Mouse (Mus musculus): ENCODE measurements at regions not wholly inside any gene's neighbourhood (a gene's known extent, or its start where the extent isn't known, plus 50 kb on each side); places are given as distances from the start of the nearest gene placed in this dataset.
A peak's percentile ranks its signal among the peaks of the same experiment; 100 is the strongest.

DNA sequence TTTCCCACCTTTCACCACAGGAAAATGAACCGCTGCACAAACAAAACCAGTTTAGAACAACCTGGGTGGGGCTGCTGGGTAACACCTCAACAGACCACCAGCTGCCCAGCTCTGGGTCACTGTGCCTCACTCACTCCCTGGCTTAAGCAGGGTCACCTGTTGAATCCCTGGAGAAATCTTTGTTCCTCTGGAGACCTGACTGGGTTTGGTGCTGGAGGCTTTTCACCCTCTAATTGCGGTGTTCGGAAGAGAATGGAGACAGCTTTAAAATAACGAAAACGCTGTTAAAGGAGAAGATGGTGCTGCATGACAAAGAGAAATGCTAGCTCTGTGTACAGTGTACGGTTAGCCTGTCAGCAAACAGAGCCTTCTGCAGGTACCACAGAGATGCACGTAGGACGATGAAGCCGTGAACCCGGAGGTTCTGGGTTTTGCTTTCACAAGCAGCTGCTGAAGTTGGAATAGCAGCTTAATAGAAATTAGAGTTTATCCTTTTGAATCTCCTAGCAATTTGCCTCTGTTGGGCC, 218.6 kb upstream of the Sp4 start:
- H3K4me3 ChIP-seq (replicated peaks), result no peak overlapping the region
- no peak overlapping the region for H3K4me2 ChIP-seq
- no peak overlapping the region for H3K9ac ChIP-seq
- ATAC-seq (ENCODE audit: insufficient read depth, low FRiP score, low read depth), result no peak
- H3K9me3 ChIP-seq, result no peaks in the 10 kb centered on the region
- no peaks in the 10 kb centered on the region for H3K27me3 ChIP-seq (replicated peaks)
- no peak overlapping the region for H3K27ac ChIP-seq
- H3K36me3 ChIP-seq, result no peaks in the 10 kb centered on the region
- no peaks in the 10 kb centered on the region for H3K4me1 ChIP-seq
- 52% methylated on average over 10 of the region's 10 CpGs for WGBS

DNA sequence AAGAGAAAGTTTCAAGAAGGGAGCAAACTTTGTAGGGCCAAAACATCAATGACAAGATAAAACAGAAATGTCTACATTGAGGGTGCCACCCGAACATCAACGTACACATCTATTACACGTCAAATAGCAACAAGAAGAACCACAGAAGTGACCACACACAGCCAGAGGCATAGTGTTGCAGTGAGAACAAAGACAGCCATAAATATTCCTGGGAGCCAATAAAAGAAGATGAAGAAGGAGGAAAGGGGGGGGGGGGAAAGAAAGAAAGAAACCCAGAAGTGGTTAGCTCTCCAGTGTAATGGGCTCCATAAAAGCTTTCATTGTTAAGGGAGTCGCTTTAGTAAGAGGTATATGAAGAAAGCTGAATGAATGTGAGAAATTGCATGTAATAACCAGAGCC, 209.7 kb upstream of the Sp4 start:
- Histone ChIP-seq H3K4me2 (no peak overlapping the region), H3K27ac (no peak overlapping the region), H3K9ac (no peak overlapping the region), H3K27me3 (replicated peaks) (no peaks in the 10 kb centered on the region), H3K9me3 (no peaks in the 10 kb centered on the region), H3K4me3 (replicated peaks) (no peak overlapping the region), H3K36me3 (no peaks in the 10 kb centered on the region), H3K4me1 (no peaks in the 10 kb centered on the region)
- no peak for ATAC-seq (ENCODE audit: insufficient read depth, low FRiP score, low read depth)
- WGBS, result 57% methylated on average over 4 of the region's 4 CpGs

DNA sequence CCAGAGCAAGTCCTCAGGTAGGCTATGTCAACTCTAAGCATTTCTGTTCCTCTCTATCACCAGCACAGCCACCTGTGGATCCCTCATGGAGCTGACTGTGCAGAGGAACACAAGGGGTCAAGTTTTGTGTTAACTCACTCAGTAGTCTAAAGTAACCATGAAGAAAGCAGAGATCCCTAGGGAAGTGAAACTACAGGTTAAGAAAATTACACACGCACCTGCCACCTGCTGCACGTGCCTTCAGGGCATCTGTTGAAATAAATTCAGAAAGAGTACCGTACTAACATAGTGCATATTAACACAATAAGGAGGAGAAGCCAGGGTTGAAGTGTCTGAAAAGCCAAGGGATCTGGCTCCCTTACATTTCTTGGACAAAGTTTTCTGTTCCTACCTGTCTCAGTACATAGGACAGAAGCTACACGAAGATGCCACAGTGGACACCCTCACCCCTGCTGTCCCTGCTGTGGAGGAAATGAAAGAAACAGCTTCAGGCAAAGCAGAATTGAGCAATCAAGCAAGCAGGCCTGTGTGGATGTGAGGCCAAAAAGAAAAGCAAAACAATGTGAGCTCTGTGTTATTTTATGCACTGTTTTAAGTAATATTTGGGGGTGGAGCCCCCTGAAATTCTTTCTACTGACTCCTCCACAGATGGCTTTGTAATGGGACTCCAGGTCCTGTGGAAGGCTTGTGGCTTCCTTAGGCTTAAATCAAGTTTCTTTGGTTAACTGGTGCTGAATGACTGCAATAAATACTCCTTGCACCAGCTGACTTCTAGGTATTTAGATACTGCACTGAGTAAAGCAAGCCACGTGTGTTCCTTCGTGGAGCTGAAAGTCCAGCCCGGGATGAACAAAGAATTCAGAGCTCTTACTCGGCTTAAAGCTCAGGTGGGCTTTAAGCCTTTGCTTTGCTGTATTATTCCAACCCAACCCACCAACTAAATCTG, 208.0 kb upstream of the Sp4 start:
- Histone ChIP-seq H3K27ac (no peak overlapping the region), H3K9me3 (no peaks in the 10 kb centered on the region), H3K4me2 (no peak overlapping the region), H3K36me3 (no peaks in the 10 kb centered on the region), H3K9ac (no peak overlapping the region), H3K4me3 (replicated peaks) (no peak overlapping the region), H3K27me3 (replicated peaks) (no peaks in the 10 kb centered on the region), H3K4me1 (no peaks in the 10 kb centered on the region)
- 79% methylated on average over 8 of the region's 8 CpGs for WGBS
- no peak for ATAC-seq (ENCODE audit: insufficient read depth, low FRiP score, low read depth)

DNA sequence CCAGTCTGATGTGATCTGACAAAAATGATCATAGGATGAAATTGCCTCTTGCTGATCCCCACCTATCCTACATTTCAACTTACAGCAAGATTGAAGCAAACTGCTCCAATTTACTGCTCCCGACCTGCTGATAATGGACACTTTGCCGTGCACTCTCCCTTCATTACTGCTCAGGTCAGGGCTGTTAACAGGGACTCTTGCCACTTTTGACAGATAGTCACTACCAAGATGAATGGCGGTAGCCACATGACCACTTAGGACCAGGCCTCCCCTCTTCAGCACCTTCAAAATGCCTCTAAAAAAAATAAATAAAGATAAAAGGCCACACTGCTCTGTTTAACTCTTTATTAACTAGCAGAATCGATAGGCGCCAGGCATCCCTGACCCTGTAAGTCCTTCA, 199.2 kb upstream of the Sp4 start:
- no peaks in the 10 kb centered on the region for H3K27me3 ChIP-seq (replicated peaks)
- WGBS, result 18% methylated on average over 5 of the region's 5 CpGs
- no peaks in the 10 kb centered on the region for H3K4me1 ChIP-seq
- no peak overlapping the region for H3K9ac ChIP-seq
- no peak for ATAC-seq (ENCODE audit: insufficient read depth, low FRiP score, low read depth)
- H3K4me2 ChIP-seq, result no peak overlapping the region
- no peak overlapping the region for H3K27ac ChIP-seq
- no peak overlapping the region for H3K4me3 ChIP-seq (replicated peaks)
- H3K9me3 ChIP-seq, result no peaks in the 10 kb centered on the region
- H3K36me3 ChIP-seq, result no peaks in the 10 kb centered on the region

DNA sequence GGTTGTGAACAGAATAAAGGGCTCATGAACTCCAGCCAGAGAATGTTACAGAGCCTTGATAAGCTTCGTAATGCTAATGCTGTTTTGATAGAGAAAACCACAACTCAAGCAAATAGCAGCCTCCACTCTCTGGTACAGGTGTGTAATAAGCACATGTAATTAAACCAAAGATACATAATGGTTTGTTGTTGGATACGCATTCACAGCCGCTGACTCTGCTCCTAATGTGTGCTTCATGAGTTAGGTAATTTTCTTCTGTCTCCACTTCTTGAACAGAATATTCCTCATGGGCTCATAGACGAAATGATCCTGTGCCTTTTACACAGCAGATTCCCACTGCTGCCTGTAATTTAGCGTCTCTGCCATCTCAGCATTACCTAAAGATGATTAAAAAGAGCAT, 186.8 kb upstream of the Sp4 start:
- H3K9me3 ChIP-seq, result no peaks in the 10 kb centered on the region
- ATAC-seq (ENCODE audit: insufficient read depth, low FRiP score, low read depth), result no peak
- H3K4me3 ChIP-seq (replicated peaks), result no peak overlapping the region
- no peaks in the 10 kb centered on the region for H3K4me1 ChIP-seq
- no peak overlapping the region for H3K9ac ChIP-seq
- H3K27ac ChIP-seq, result no peak overlapping the region
- no peak overlapping the region for H3K4me2 ChIP-seq
- no peaks in the 10 kb centered on the region for H3K36me3 ChIP-seq
- WGBS, result 74% methylated on average over 5 of the region's 5 CpGs
- H3K27me3 ChIP-seq (replicated peaks), result no peaks in the 10 kb centered on the region

DNA sequence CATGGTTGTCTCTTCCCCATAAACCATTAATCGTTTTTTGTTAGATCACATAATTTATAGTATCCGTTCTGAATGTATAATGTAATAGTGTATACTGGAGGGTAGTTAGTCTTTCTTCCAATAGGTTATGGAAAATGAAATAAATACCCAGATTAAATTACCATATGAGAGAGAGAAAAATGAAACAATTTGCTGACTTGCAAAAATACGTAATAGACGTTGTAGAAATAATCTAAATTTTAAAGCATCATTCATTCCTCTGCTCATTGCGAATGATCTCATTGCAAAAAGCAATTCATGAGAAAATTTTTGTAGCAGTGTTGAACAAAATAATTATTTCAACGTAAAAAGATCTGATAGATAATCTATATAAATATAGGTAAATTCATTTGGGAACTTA, 185.2 kb upstream of the Sp4 start:
- no peaks in the 10 kb centered on the region for H3K36me3 ChIP-seq
- no peaks in the 10 kb centered on the region for H3K9me3 ChIP-seq
- no peak overlapping the region for H3K4me2 ChIP-seq
- H3K4me3 ChIP-seq (replicated peaks), result no peak overlapping the region
- H3K4me1 ChIP-seq, result no peaks in the 10 kb centered on the region
- no peak overlapping the region for H3K9ac ChIP-seq
- 85% methylated on average over 6 of the region's 6 CpGs for whole genome bisulfite sequencing
- no peaks in the 10 kb centered on the region for H3K27me3 ChIP-seq (replicated peaks)
- H3K27ac ChIP-seq, result no peak overlapping the region
- ATAC-seq (ENCODE audit: insufficient read depth, low FRiP score, low read depth), result no peak

DNA sequence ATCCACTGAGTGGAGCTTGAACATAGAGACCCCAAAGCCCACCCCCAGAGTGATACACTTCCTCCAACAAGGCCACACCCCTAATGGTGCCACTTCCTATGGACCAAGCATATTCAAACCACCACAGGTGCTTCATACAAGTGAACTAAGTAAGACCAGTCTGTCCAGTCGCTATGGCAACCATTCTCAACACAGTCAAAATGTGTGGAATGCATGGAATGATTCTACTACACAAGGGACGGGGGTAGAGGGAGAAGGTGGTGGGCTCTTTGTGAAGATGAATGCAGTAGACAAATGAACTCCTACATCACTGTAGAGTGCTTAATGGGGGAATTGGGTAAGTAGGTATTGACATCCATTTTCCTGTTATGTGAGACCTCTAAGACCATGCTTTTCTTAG, 180.1 kb upstream of the Sp4 start:
- WGBS, result 57% methylated on average over 2 of the region's 2 CpGs
- no peak overlapping the region for H3K4me3 ChIP-seq (replicated peaks)
- H3K4me1 ChIP-seq, result no peaks in the 10 kb centered on the region

DNA sequence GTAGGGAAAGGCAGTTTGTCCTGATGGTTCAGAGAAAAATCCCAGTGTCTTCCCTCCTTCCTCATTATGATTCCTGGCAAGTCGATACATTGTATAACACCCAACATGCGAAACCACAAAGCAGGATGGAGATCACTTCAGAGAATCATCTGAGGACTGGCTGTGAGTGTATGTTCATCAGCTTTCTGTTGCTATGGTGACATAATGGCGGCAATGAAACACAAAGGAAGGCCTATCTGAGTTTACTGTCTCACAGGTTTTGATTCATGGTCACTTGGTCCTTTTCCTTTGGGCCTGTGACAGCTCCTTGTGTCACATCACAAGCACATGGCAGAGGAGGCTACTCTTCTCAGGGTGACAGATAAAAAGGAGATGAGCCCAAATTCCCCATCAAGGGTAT, 173.5 kb upstream of the Sp4 start:
- no peaks in the 10 kb centered on the region for H3K4me1 ChIP-seq
- no peak overlapping the region for H3K4me2 ChIP-seq
- H3K9ac ChIP-seq, result no peak overlapping the region
- no peak overlapping the region for H3K27ac ChIP-seq
- H3K27me3 ChIP-seq (replicated peaks), result no peaks in the 10 kb centered on the region
- ATAC-seq (ENCODE audit: insufficient read depth, low FRiP score, low read depth), result no peak
- H3K9me3 ChIP-seq, result no peaks in the 10 kb centered on the region
- 77% methylated on average over 3 of the region's 3 CpGs for WGBS
- no peaks in the 10 kb centered on the region for H3K36me3 ChIP-seq
- H3K4me3 ChIP-seq (replicated peaks), result no peak overlapping the region

More for the DNA sequence above, 180.1 kb upstream of the Sp4 start:
- H3K27me3 ChIP-seq (replicated peaks), result no peaks in the 10 kb centered on the region
- no peak overlapping the region for H3K9ac ChIP-seq
- no peaks in the 10 kb centered on the region for H3K9me3 ChIP-seq
- no peak overlapping the region for H3K27ac ChIP-seq
- no peaks in the 10 kb centered on the region for H3K36me3 ChIP-seq
- H3K4me2 ChIP-seq, result no peak overlapping the region
- ATAC-seq (ENCODE audit: insufficient read depth, low FRiP score, low read depth), result no peak

DNA sequence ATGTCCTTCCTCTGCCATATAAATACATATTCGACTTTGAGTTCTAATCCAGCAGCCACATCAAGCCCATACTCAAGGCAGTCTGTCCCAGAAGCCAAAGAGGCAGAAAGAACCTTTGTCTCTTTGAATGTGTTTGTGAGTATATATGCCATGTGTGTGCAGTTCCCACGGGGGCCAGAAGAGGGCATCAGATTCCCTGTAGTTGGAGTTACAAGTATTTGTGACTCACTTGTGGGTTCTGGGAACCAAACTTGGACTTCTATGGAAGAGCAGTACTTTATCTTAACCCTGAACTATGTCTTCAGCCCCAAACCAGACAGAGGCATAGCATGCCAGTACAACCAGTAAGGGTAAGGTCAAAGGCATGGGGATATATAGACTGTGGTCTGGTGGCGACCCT, 165.6 kb upstream of the Sp4 start:
- H3K9ac ChIP-seq, result no peak overlapping the region
- H3K27ac ChIP-seq, result no peak overlapping the region
- WGBS, result 72% methylated on average over 3 of the region's 3 CpGs
- no peaks in the 10 kb centered on the region for H3K4me1 ChIP-seq
- H3K4me3 ChIP-seq (replicated peaks), result no peak overlapping the region
- H3K36me3 ChIP-seq, result no peaks in the 10 kb centered on the region
- H3K27me3 ChIP-seq (replicated peaks), result no peaks in the 10 kb centered on the region
- H3K9me3 ChIP-seq, result no peaks in the 10 kb centered on the region
- ATAC-seq (ENCODE audit: insufficient read depth, low FRiP score, low read depth), result no peak
- H3K4me2 ChIP-seq, result no peak overlapping the region

DNA sequence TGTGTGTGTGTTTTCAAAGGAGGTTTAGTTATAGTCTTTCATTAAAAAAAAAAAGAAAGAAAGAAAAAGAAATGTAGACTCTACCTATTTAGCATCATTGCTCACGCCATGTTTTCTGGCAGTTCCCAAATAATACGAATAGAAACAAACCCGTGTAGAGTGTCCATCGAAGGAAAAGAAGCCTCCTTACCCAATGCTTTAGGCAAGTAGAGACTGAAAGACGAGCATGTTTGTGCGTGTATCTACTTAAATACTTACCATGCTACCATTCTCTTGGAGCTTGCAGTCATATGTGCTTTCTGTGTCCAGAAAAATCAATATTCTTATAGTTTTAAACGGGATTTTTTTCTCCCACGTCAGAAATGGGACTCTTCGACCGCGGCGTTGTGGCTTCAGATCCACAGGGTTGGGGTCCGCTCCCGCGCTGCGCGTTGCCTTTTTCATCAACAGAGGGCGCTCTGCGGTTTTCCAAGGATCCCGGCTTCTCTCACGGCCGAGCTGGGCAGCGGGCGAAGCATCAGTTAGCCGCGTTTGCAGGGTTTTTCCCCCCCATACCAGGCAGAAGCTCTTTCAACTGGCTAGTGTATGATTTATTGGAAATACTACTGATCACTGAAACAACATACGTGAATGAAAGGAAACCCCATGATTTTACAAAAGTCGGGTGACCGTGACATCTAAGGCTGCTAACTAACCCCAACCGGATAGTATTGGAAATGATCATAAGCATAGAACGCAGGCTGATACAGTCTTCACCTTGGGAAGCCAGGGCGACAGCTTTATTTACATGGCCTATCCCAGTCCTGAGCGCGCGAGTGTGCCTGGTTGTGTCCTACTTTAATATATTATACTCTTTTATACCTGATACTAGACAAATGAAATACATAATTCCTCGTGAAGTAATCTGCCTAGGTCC, 156.5 kb upstream of the Sp4 start:
- whole genome bisulfite sequencing, result 10% methylated on average over 36 of the region's 36 CpGs
- Histone ChIP-seq H3K36me3 (no peaks in the 10 kb centered on the region), H3K27ac (no peak overlapping the region), H3K27me3 (replicated peaks) (peaks cover 16% of the 10 kb centered on the region), H3K4me1 (no peaks in the 10 kb centered on the region), H3K4me3 (replicated peaks) (peak overlapping the region; percentile 17; the same call in 1 of the 2 replicates), H3K9me3 (no peaks in the 10 kb centered on the region), H3K4me2 (peak overlapping the region; percentile 46), H3K9ac (no peak overlapping the region)
- ATAC-seq (ENCODE audit: insufficient read depth, low FRiP score, low read depth), result peak; percentile 63; the same call in 1 of the 2 replicates

DNA sequence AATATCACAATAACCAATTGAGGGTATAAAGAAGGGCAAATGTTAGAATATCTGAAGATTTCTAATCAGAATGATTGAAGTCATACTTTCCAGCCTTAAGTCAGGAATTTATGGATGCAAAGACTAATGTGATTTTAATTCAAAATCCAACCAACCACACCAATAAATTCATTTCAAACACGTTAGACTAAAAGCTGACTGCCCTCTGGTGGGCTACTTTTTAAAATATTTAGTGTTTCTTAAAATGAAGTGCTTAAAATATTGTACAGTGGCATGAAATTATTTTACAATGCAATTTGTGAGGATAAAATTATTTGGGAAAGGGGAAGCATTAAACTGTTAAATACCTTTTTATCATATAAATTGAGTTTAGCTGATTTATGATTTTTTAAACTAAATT, 154.4 kb upstream of the Sp4 start:
- Histone ChIP-seq H3K27me3 (replicated peaks) (peaks cover 14% of the 10 kb centered on the region), H3K4me3 (replicated peaks) (no peak overlapping the region), H3K9ac (no peak overlapping the region), H3K36me3 (no peaks in the 10 kb centered on the region), H3K4me1 (no peaks in the 10 kb centered on the region), H3K27ac (no peak overlapping the region), H3K9me3 (no peaks in the 10 kb centered on the region), H3K4me2 (no peak overlapping the region)
- no peak for ATAC-seq (ENCODE audit: insufficient read depth, low FRiP score, low read depth)
- WGBS, result 20% methylated on average over 1 of the region's 1 CpGs

DNA sequence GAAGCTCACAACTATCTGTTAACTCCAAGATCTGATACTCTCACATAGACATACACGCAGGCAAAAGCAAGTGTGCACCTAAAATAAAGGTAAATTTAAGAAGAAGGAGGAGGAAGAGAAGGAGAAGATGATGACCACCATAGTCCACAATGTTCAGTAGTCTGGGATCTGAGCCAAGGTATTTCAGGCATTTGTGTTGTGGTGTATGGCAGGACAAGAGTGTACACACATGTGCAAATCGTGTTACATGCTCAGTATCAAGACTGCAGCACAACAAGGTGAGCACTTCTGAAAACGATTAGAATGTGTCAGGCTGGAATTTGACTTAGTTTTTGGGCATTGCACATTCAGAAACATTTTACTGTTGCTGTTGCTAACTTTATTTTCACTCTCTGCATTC, 138.4 kb upstream of the Sp4 start:
- no peaks in the 10 kb centered on the region for H3K27me3 ChIP-seq (replicated peaks)
- H3K36me3 ChIP-seq, result no peaks in the 10 kb centered on the region
- H3K9me3 ChIP-seq, result no peaks in the 10 kb centered on the region
- no peak for ATAC-seq (ENCODE audit: insufficient read depth, low FRiP score, low read depth)
- WGBS, result 68% methylated on average over 3 of the region's 3 CpGs
- no peak overlapping the region for H3K4me3 ChIP-seq (replicated peaks)
- no peaks in the 10 kb centered on the region for H3K4me1 ChIP-seq
- H3K9ac ChIP-seq, result no peak overlapping the region
- no peak overlapping the region for H3K4me2 ChIP-seq
- H3K27ac ChIP-seq, result no peak overlapping the region

Measured in stomach, embryonic 15.5 days (tissue).